Mouse (Mus musculus): ENCODE results near the gene Ippk.

DNA sequence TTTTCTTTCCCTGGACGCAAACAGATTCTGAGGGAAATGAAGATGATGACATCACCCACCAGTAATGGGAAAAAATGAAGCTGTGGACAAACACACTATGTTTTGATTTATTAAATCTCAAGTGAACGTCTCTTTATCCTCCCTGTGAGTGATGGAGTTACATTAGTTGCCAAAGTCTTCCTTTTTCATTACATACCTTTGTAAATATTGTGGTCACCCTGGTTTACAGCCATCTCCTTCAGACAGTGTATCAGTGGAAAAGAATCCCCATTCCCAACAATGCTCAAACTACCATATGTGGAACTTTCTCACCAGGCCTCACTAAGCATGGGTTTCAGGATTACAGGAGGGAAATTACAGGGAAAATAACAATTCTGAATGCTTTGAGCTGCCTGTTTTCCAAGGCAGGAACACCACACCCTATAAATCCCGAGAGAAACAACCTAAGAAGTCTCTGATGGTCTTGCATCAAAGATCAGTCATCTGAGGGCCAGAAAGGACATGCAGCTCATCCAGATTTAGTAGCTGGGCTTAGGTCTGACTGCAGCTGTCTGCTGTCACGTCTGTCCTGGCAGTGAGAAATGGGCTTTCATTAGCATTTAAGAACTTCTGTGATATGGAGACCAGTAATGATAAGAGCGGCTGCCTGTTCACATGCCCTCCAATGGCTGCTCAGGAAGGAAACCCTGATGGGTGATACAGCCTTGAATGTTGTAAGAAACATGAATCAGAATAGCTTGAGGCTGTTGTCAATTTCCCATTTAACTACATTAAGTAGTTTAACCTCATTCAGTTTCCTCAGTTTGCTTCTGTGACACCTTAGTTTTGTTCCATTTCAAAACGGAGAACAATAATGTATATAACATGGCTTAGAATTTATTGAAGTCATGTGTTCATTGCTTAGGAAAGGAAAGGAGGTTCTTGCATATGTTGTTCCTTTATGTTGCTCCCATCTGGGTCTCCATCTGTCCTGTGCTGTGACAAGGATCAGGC lies 71.6 kb downstream of the Ippk start, which contains the start of gene Tes3-ps:
- TF ChIP-seq CTCF (IDR thresholded peaks at IDR 0.05; ENCODE audit: low read depth): no peak
- TF ChIP-seq EP300 (IDR thresholded peaks at IDR 0.05; ENCODE audit: low read depth): no peak
